Mouse (Mus musculus) megakaryocyte, embryonic 14.5 days (primary cell): ENCODE results near the gene Cops3.

Experiments
- FLI1 ChIP-seq: IDR thresholded peaks from 2 replicates; pipeline ENCODE4 v1.6.1; 2012; ENCODE audit warnings: low read length, inconsistent platforms, mixed read lengths
- GATA1 ChIP-seq: IDR thresholded peaks from 3 replicates; pipeline ENCODE4 v1.6.1; 2012; ENCODE audit warnings: mixed read lengths, low read length, inconsistent platforms, borderline replicate concordance

DNA sequence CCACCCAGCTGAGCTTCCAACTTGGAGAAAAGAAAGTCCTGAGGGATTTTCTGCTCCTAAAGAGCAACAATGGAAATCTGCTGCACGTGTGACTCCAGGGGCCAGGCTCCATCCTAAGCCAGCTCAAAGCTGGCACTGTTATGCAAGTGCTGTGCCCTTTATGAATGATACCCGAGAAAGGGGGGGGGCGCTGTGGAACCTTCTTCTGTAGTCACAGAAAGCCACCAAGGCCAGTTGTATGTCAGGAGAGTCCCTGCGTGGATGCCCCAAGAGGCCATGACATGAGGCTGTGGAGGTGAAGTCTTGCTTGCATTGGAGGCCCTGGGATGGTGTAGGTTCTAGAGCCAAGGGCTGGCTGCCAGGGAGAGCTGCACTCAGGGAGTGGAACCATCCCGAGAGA, 48.5 kb upstream of the Cops3 start:
- TF ChIP-seq FLI1 (no peak), GATA1 (no peak)
